Mouse (Mus musculus) erythroblast, embryonic 14.5 days (primary cell): ENCODE results near the gene 4921530L21Rik.

Source experiments
- GATA1 ChIP-seq: IDR thresholded peaks from 2 replicates; pipeline ENCODE4 v1.6.1; 2012; ENCODE audit warnings: low read length, inconsistent platforms, mixed read lengths
- TAL1 ChIP-seq: IDR thresholded peaks from 3 replicates; pipeline ENCODE4 v1.6.1; 2012; ENCODE audit warnings: low read length, inconsistent platforms, mixed read lengths

DNA sequence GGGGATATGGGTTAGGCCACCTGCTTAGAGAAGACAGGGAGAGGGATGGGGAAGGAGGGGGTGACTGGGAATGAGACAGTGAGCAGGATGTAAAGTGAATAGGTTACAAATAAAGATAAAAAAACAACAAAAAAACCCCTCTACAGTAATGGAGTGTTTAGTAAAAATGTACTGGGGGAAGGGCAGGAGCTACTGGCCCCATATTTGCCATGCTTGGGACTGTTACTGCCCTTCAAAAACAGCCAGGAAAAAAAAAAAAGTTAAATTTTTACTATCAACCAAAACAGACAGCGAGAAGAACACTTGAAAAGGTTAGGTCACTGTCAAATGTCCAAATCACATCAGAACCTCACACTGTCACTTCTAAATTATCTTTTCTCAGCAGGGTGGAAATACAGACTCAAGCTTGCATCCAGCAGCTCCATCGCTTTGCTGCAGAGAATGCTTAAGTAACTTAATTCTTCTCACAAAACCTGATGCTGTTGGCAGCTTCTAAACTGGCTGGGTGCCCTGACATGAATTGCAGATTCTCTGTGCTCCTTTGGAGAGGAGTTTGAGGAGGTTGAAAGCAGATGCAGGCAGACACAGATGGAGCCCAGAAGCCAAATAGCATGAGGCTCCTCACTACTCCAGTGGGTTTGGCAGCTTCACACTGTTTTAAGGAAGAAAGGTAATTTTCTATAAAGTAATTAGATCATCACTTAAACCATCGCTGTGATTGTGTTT lies 4.1 kb upstream of the 4921530L21Rik start:
- TF ChIP-seq GATA1 = no peak
- no peak for TF ChIP-seq TAL1
